Mouse (Mus musculus) macrophage (primary cell): ENCODE data around the gene Zfp831. TPM values are rescaled to one million over a fixed set of nuclear protein-coding genes. Genes with fewer than 3 reads are reported as not detected.

ENCODE experiments used
- H3K27ac ChIP-seq: fragments of 350-480 bp; formaldehyde crosslinking; 2 replicates; pipeline ENCODE4 v1.9.0; 2021
- H3K36me3 ChIP-seq: fragments of 350-480 bp; formaldehyde crosslinking; 2 replicates; pipeline ENCODE4 v1.9.0; 2021; ENCODE audit errors: inconsistent target
- H3K4me3 ChIP-seq: fragments of 350-480 bp; formaldehyde crosslinking; 2 replicates; pipeline ENCODE4 v1.9.0; 2021; ENCODE audit errors: inconsistent target
- H3K79me2 ChIP-seq: fragments of 350-480 bp; formaldehyde crosslinking; 2 replicates; pipeline ENCODE4 v1.9.0; 2021; ENCODE audit errors: inconsistent target
- WGBS: methylation state at CpG from one replicate; pipeline ENCODE4 v1.1.7; 2026; ENCODE audit warnings: inconsistent platforms; ENCODE audit not compliant: missing documents; 5-methylcytosine and 5-hydroxymethylcytosine counted together
- polyA plus RNA-seq: library from polyadenylated mRNA; stranded (reverse); fragments of 250-400 nt; gene quantifications from 3 replicates; pipeline ENCODE4 v1.2.4, GENCODE M21; 2018; ENCODE audit warnings: inconsistent platforms
- total RNA-seq, 78 experiments: library from RNA; depleted of rRNA; stranded (reverse); fragments of 250-400 nt; gene quantifications; 1 replicate in 9 of 78; 2 replicates in 24 of 78; 3 replicates in 43 of 78; 4 replicates in 2 of 78; pipeline ENCODE4 v1.2.4; 2018; ENCODE audit warnings: inconsistent platforms in 56 of 78

Zfp831 gene
- not detected for total RNA-seq (2018; cell fraction: chromatin; rRNA removed)
- under 1 TPM in 11 of 26 experiments, not detected in 15; under 0.01 to 0.05 (median 0.03) TPM for total RNA-seq (2018; cell fraction: cytosol; rRNA removed)
- under 1 TPM in 4 of 26 experiments, not detected in 22; 0.06 to 0.10 (median 0.10) TPM for total RNA-seq (2018; cell fraction: nucleus; rRNA removed)
- 0.03 TPM in 1 of 3 replicates, not detected in the others for polyA plus RNA-seq

- no peaks in the 10 kb centered on the region for H3K36me3 ChIP-seq
- 89% methylated on average over 18 of the region's 18 CpGs for WGBS
- H3K27ac ChIP-seq, result no peak within 1 kb of the TSS
- no peak within 1 kb of the TSS for H3K4me3 ChIP-seq
- H3K79me2 ChIP-seq, result no peaks in the 10 kb centered on the region
These were observed at the start of gene Zfp831 for GRCm38 (mm10) chr2:174643448-174644144. Gene Zfp831, plus strand, starts transcription at chr2:174643534.

- Histone ChIP-seq H3K27ac (no peak overlapping the region), H3K79me2 (no peaks in the 10 kb centered on the region), H3K36me3 (no peaks in the 10 kb centered on the region), H3K4me3 (no peak overlapping the region)
- WGBS, result 75% methylated on average over 4 of the region's 9 CpGs
These were observed 48.4 kb upstream of the Zfp831 start for GRCm38 (mm10) chr2:174594965-174595364.

GRCm38 (mm10) chr2:174595611-174596010 is 47.7 kb upstream of the Zfp831 start:
- Histone ChIP-seq H3K36me3 (no peaks in the 10 kb centered on the region), H3K79me2 (no peaks in the 10 kb centered on the region), H3K27ac (no peak overlapping the region), H3K4me3 (no peak overlapping the region)
- 83% methylated on average over 1 of the region's 2 CpGs for WGBS

- no peak overlapping the region for H3K4me3 ChIP-seq
- no peak overlapping the region for H3K27ac ChIP-seq
- H3K36me3 ChIP-seq, result no peaks in the 10 kb centered on the region
- 93% methylated on average over 15 of the region's 15 CpGs for WGBS
- no peaks in the 10 kb centered on the region for H3K79me2 ChIP-seq
These were observed 46.9 kb upstream of the Zfp831 start for GRCm38 (mm10) chr2:174596457-174596856.

GRCm38 (mm10) chr2:174598451-174598850 is 44.9 kb upstream of the Zfp831 start:
- Histone ChIP-seq H3K79me2 (no peaks in the 10 kb centered on the region), H3K27ac (no peak overlapping the region), H3K4me3 (no peak overlapping the region), H3K36me3 (no peaks in the 10 kb centered on the region)
- 11% methylated on average over 8 of the region's 12 CpGs for WGBS

- Histone ChIP-seq H3K4me3 (no peak overlapping the region), H3K36me3 (no peaks in the 10 kb centered on the region), H3K79me2 (no peaks in the 10 kb centered on the region), H3K27ac (no peak overlapping the region)
- WGBS, result 76% methylated on average over 8 of the region's 9 CpGs
These were observed 44.2 kb upstream of the Zfp831 start for GRCm38 (mm10) chr2:174599071-174599635.

GRCm38 (mm10) chr2:174599853-174600271 is 43.5 kb upstream of the Zfp831 start:
- Histone ChIP-seq H3K27ac (no peak overlapping the region), H3K36me3 (no peaks in the 10 kb centered on the region), H3K79me2 (no peaks in the 10 kb centered on the region), H3K4me3 (no peak overlapping the region)
- WGBS, result 63% methylated on average over 9 of the region's 9 CpGs

GRCm38 (mm10) chr2:174601938-174602685 is 41.2 kb upstream of the Zfp831 start:
- 35% methylated on average over 8 of the region's 9 CpGs for WGBS
- no peak overlapping the region for H3K4me3 ChIP-seq
- H3K36me3 ChIP-seq, result no peaks in the 10 kb centered on the region
- no peaks in the 10 kb centered on the region for H3K79me2 ChIP-seq
- H3K27ac ChIP-seq, result no peak overlapping the region

GRCm38 (mm10) chr2:174603321-174603720 is 40.0 kb upstream of the Zfp831 start:
- Histone ChIP-seq H3K4me3 (no peak overlapping the region), H3K27ac (no peak overlapping the region), H3K36me3 (no peaks in the 10 kb centered on the region), H3K79me2 (no peaks in the 10 kb centered on the region)
- WGBS, result 98% methylated on average over 7 of the region's 7 CpGs

- WGBS, result 100% methylated on average over 1 of the region's 1 CpGs
- no peaks in the 10 kb centered on the region for H3K36me3 ChIP-seq
- no peak overlapping the region for H3K4me3 ChIP-seq
- no peak overlapping the region for H3K27ac ChIP-seq
- no peaks in the 10 kb centered on the region for H3K79me2 ChIP-seq
These were observed 38.3 kb upstream of the Zfp831 start for GRCm38 (mm10) chr2:174605020-174605419.

- Histone ChIP-seq H3K36me3 (no peaks in the 10 kb centered on the region), H3K4me3 (no peak overlapping the region), H3K79me2 (no peaks in the 10 kb centered on the region), H3K27ac (no peak overlapping the region)
- 68% methylated on average over 4 of the region's 4 CpGs for WGBS
These were observed 37.8 kb upstream of the Zfp831 start for GRCm38 (mm10) chr2:174605442-174606087.

- H3K36me3 ChIP-seq, result no peaks in the 10 kb centered on the region
- 76% methylated on average over 5 of the region's 5 CpGs for WGBS
- no peak overlapping the region for H3K4me3 ChIP-seq
- no peaks in the 10 kb centered on the region for H3K79me2 ChIP-seq
- no peak overlapping the region for H3K27ac ChIP-seq
These were observed 37.0 kb upstream of the Zfp831 start for GRCm38 (mm10) chr2:174606376-174606775.

- no peaks in the 10 kb centered on the region for H3K79me2 ChIP-seq
- H3K4me3 ChIP-seq, result no peak overlapping the region
- no peaks in the 10 kb centered on the region for H3K36me3 ChIP-seq
- H3K27ac ChIP-seq, result no peak overlapping the region
- 95% methylated on average over 5 of the region's 5 CpGs for WGBS
These were observed 33.4 kb upstream of the Zfp831 start for GRCm38 (mm10) chr2:174609892-174610291.

GRCm38 (mm10) chr2:174612386-174613063 is 30.8 kb upstream of the Zfp831 start:
- no peaks in the 10 kb centered on the region for H3K79me2 ChIP-seq
- WGBS, result 57% methylated on average over 2 of the region's 2 CpGs
- no peaks in the 10 kb centered on the region for H3K36me3 ChIP-seq
- H3K4me3 ChIP-seq, result no peak overlapping the region
- H3K27ac ChIP-seq, result no peak overlapping the region
